Comparison of ENCODE assay signal across 9 mouse cellular contexts in the genomic region with DNA sequence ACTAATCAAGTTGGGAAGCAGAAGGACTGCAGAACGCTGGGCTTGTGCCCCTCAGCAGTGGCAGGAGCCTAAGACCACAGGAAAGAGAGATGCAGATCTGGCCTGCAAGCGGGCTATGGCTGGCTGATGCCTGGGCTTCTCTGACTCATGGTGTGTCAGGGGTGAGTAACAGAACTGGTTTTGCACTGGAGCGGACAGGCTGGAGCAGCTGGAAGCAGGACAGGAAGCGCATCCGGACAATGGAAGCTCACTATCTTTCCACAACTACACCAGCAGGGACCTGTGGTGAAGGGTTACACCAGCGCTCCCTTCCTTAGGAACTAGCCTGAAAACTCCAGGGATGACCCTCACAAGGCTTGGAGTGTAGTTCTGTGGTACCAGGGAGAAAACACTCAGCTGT. TPM values are rescaled to one million over a fixed set of nuclear protein-coding genes. Genes with fewer than 3 reads are reported as not detected.
DNase-seq lines count a peak whose midpoint lies in the region; TF ChIP-seq lines count a peak whose summit lies in the region.
"Had no signal": no experiment of that assay in that cellular context is flagged by ENCODE, and none has a peak within 500 bp of the region (broad histone marks: within the 10 kb centered on the region; RNA-seq: fewer than 3 reads in every experiment).

No protein-coding gene starts in this region.

- H3K4me3 ChIP-seq in bone marrow macrophage, adult 2 months (ENCODE audit: insufficient read depth, low read length) = peak overlapping the region; percentile 16

- TF ChIP-seq CTCF in bone marrow macrophage, adult 2 months (IDR thresholded peaks at IDR 0.05; ENCODE audit: low read depth, low read length) = no peak

- TF ChIP-seq POLR2A in bone marrow macrophage, adult 2 months (IDR thresholded peaks at IDR 0.05; ENCODE audit: borderline replicate concordance, low read depth, low read length) = no peak

- intact Hi-C loops in left cerebral cortex, postnatal 4 days (cut with DNase I) = no loop called here

- DNase-seq in NIH3T3 (ENCODE audit: low read depth) = peak; percentile 94
- DNase-seq in kidney, adult 8-10 months = peak; percentile 17 to 25
- peak; percentile 52 for DNase-seq in lung, postnatal 10 days
- DNase-seq in cerebellum, postnatal 25 days = no peak
- no peak for DNase-seq in spleen, postnatal 14 days (ENCODE audit: low spot score in 2 of 2)
- DNase-seq in embryo, embryonic 10 days (ENCODE audit: low spot score) = no peak
- DNase-seq in left cerebral cortex, postnatal 4 days = no peak
- DNase-seq: cerebellum, adult 18-20 months had no signal

- peak overlapping the region; percentile 90 for H3K27ac ChIP-seq in bone marrow macrophage, adult 2 months (ENCODE audit: insufficient read depth, low read depth, low read length)

- peaks cover 66% of the 10 kb centered on the region for H3K4me1 ChIP-seq in bone marrow macrophage, adult 2 months (ENCODE audit: control insufficient read depth, insufficient read depth, low read length)

RNA-seq across cellular contexts. Expression of a gene that starts 34.9 kb away (rescaled TPM):
- polyA plus RNA-seq in bone marrow macrophage, adult 2 months (2012; ENCODE audit: insufficient read depth, insufficient read length, missing spikeins) = 122 and 128 TPM in 2 replicates
- 10 to 100 TPM; 83.1 to 96.3 TPM for total RNA-seq in left cerebral cortex, postnatal 4 days (2021)

RNA-seq across cellular contexts. Expression of a gene that starts 44.8 kb away (rescaled TPM):
- 58.9 and 64.0 TPM in 2 replicates for polyA plus RNA-seq in bone marrow macrophage, adult 2 months (2012; ENCODE audit: insufficient read depth, insufficient read length, missing spikeins)
- total RNA-seq in left cerebral cortex, postnatal 4 days (2021) = 10 to 100 TPM; 80.6 to 86.3 TPM

Comparison
In these comparisons a context has a peak if more than half of its experiments do, and no peak if none do; other contexts are left out.
1. DNase-seq: peak in NIH3T3 (single experiment), kidney, adult 8-10 months (2 of 2) and lung, postnatal 10 days (single experiment); none in cerebellum, postnatal 25 days (0 of 2), spleen, postnatal 14 days (0 of 2), embryo, embryonic 10 days (single experiment) and left cerebral cortex, postnatal 4 days (single experiment).